Mouse (Mus musculus): ENCODE measurements around the gene Chchd3.

Gene Chchd3

GRCm38 (mm10) chr6:32936365-32936764 is 123.7 kb downstream of the Chchd3 start:
- no peak for DNase-seq (ENCODE audit: low spot score in 2 of 2)

GRCm38 (mm10) chr6:32935576-32935975 is 124.5 kb downstream of the Chchd3 start:
- DNase-seq (ENCODE audit: low spot score in 2 of 2): no peak

- no peak for DNase-seq (ENCODE audit: low spot score in 2 of 2)
Measured at GRCm38 (mm10) chr6:32931106-32931770, 128.8 kb downstream of the Chchd3 start.

GRCm38 (mm10) chr6:32922391-32922790 is 137.7 kb downstream of the Chchd3 start:
- DNase-seq (ENCODE audit: low spot score in 2 of 2): no peak

GRCm38 (mm10) chr6:32920091-32920490 is 140.0 kb downstream of the Chchd3 start:
- no peak for DNase-seq (ENCODE audit: low spot score in 2 of 2)

- DNase-seq (ENCODE audit: low spot score in 2 of 2): no peak
Measured at GRCm38 (mm10) chr6:32910692-32911091, 149.4 kb downstream of the Chchd3 start.

GRCm38 (mm10) chr6:32899061-32899460 is 161.0 kb downstream of the Chchd3 start:
- no peak for DNase-seq (ENCODE audit: low spot score in 2 of 2)

- DNase-seq (ENCODE audit: low spot score in 2 of 2): no peak
Measured at GRCm38 (mm10) chr6:32894100-32894499, 166.0 kb downstream of the Chchd3 start.

GRCm38 (mm10) chr6:32890726-32891125 is 169.3 kb downstream of the Chchd3 start:
- no peak for DNase-seq (ENCODE audit: low spot score in 2 of 2)

- no peak for DNase-seq (ENCODE audit: low spot score in 2 of 2)
Measured at GRCm38 (mm10) chr6:32888894-32889529, 171.0 kb downstream of the Chchd3 start.

GRCm38 (mm10) chr6:32878586-32878985 is 181.5 kb downstream of the Chchd3 start:
- DNase-seq (ENCODE audit: low spot score in 2 of 2): no peak

GRCm38 (mm10) chr6:32874176-32874575 is 185.9 kb downstream of the Chchd3 start:
- no peak for DNase-seq (ENCODE audit: low spot score in 2 of 2)

- no peak for DNase-seq (ENCODE audit: low spot score in 2 of 2)
Measured at GRCm38 (mm10) chr6:32872805-32873204, 187.3 kb downstream of the Chchd3 start.

- DNase-seq (ENCODE audit: low spot score in 2 of 2): no peak
Measured at GRCm38 (mm10) chr6:32850960-32851359, 209.1 kb downstream of the Chchd3 start.

- no peak for DNase-seq (ENCODE audit: low spot score in 2 of 2)
Measured at GRCm38 (mm10) chr6:32848974-32849373, 211.1 kb downstream of the Chchd3 start.

GRCm38 (mm10) chr6:32845463-32845862 is 214.6 kb downstream of the Chchd3 start:
- DNase-seq (ENCODE audit: low spot score in 2 of 2): no peak

- no peak for DNase-seq (ENCODE audit: low spot score in 2 of 2)
Measured at GRCm38 (mm10) chr6:32837939-32838301, 222.1 kb downstream of the Chchd3 start.

GRCm38 (mm10) chr6:32837165-32837938 is 222.7 kb downstream of the Chchd3 start:
- peak in 1 of 2 experiments; percentile 4 for DNase-seq (ENCODE audit: low spot score in 2 of 2)

- DNase-seq (ENCODE audit: low spot score in 2 of 2): no peak
Measured at GRCm38 (mm10) chr6:32823856-32824620, 236.0 kb downstream of the Chchd3 start.

- DNase-seq (ENCODE audit: low spot score in 2 of 2): no peak
Measured at GRCm38 (mm10) chr6:32818961-32819360, 241.1 kb downstream of the Chchd3 start.

- DNase-seq (ENCODE audit: low spot score in 2 of 2): no peak
Measured at GRCm38 (mm10) chr6:32808796-32809195, 251.3 kb downstream of the Chchd3 start.

- no peak for DNase-seq (ENCODE audit: low spot score in 2 of 2)
Measured at GRCm38 (mm10) chr6:32807771-32808170, 252.3 kb downstream of the Chchd3 start.

Data from urinary bladder, postnatal 36 days (tissue).